Mouse (Mus musculus) subcutaneous adipose tissue, adult 2 months (tissue): ENCODE results near the gene Usp20. TPM values are rescaled to one million over a fixed set of nuclear protein-coding genes. Genes with fewer than 3 reads are reported as not detected.

Experiments used
- polyA plus RNA-seq: library from polyadenylated mRNA; depleted of rRNA; stranded (reverse); fragments of >200 nt; gene quantifications from 2 replicates; pipeline ENCODE4 v1.2.3, GENCODE M21; 2012; ENCODE audit warnings: low replicate concordance; rRNA removed

The Usp20 gene
- 14.3 and 18.9 TPM in 2 replicates for polyA plus RNA-seq

DNA sequence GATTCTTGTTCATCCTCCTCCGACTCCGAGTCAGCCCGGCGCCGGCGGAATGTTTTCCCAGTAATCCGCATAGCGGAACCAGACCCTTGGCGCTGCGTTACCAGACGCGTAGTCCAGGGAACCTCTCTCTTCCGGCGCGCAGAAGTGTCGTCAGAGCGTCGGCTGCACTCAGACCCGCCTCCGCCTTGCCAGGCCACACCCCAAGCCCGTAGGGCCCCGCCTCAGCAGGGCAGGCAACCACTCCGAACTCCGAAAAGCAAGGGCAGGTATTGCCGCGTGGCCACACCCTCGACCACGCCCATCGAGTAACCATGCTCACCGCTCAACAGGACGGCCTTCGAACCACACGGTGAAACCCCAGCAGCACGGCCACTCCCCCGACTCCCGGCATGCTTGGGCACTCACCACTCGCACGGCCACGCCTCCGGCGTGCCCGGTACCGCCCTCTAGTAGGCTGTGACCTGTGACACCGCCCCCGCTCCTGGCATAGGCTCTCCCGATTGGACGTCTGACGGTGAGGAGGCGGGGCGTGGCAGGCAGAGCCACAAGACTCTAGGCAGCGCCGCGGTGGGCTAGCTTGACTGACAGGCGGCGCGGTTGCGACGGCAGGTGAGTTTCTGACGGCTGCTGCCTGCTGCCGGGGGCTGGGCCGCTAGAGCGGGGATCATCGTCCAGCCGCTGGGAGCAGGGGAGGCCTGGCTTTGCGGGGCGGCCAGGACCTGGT, at the start of gene Usp20, which contains the start of gene BC005624:
TSS of gene Usp20 (plus strand) at position 490 of the 724 bp plus-strand sequence.
TSS of gene BC005624 (minus strand) at position 412 of the 724 bp plus-strand sequence.

DNA sequence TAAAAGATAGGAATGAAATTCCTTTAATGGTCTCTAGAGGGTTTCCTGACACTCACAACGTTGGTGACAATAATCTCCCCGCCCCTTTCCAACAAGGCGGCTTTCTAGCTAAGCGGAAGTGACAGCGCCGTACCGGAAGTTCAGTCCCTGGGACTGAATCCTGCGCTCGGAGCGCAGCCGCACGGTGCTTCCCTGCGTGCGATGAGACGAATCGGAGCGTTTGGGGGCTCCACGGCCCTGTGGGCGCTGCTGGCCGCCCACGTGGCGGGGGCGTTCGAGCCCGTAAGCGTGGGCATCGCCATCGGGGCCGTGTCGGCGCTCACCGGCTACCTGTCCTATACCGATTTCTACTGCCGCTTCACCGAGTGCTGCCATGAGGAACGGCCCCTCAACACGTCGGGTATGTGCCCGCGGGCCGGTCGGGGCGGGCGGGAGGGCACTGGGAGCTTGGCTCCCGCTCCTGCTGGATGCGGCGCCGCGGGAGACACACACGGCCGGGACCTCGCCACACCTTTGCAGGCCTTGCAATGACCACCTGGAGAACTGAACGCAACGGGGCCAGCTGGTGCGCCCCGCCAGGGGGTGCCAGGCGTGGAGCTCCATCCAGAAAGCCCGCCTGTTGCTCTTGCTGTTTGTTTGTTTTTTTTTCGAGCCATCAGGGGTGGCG, 29.1 kb upstream of the Usp20 start, which contains the start of gene Tor1b:
TSS of gene Tor1b (plus strand) at position 136 of the 667 bp plus-strand sequence.

DNA sequence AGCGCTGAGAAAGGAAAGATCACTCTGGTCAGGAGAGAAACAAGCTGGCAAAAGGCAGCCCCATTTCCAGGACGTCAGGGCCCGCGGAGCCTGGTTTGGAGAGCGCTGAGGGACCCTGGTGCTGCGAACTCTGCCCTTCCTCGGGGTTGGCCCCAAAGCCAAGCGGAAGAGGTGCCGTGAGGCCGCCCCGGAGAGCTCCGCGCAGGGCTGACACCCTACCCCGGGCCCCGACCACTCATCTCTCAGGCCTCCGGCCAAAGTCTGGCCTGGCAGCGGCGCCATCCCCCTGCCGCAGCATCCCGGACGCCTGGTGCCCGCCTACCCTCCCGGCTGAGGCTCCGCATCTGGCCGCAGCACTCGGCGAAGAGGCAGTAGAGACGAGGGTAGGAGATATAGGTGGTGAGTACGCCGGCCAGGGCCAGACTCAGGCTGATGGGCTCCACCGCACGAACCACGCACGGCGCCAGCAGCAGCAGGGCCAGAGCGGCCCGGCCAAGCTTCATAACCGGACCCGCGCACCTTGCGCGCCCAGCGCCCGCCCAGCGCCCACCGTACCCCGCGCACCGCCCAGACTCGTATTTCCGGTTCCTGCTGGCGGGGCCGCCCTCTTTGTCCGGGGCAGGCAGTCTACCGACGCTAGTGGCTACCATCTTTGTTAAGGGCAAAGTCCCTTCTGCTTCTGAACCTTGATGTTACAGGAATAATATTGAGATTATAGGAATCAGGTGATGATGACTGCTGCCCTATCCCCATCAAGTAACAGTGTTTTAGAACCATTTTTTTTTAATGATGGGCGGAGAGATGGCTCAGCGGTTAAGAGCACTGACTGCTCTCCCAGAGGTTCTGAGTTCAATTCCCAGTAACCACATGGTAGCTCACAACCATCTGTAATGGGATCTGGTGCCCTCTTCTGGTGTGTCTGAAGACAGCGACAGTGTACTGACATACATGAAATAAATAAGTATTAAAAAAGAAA, 14.4 kb upstream of the Usp20 start, which contains the start of gene Tor1a:
TSS of gene Tor1a (minus strand) at position 582 of the 976 bp plus-strand sequence.

Other genes starting within 250 kb of the Usp20 start
- 1.8 and 6.4 TPM in 2 replicates for gene 1700001O22Rik, start 178.6 kb upstream of the Usp20 start, polyA plus RNA-seq
- gene Ntmt1, start 174.5 kb upstream of the Usp20 start, polyA plus RNA-seq = 32.1 and 56.1 TPM in 2 replicates
- gene Asb6, start 151.9 kb upstream of the Usp20 start, polyA plus RNA-seq = 40.0 and 52.4 TPM in 2 replicates
- 16.2 and 47.7 TPM in 2 replicates for gene Prrx2, start 147.3 kb upstream of the Usp20 start, polyA plus RNA-seq
- 138 and 230 TPM in 2 replicates for gene Ptges, start 52.4 kb upstream of the Usp20 start, polyA plus RNA-seq
- gene Tor1b, start 29.3 kb upstream of the Usp20 start, polyA plus RNA-seq = 31.9 and 50.1 TPM in 2 replicates
- gene Tor1a, start 14.3 kb upstream of the Usp20 start, polyA plus RNA-seq = 45.7 and 50.5 TPM in 2 replicates
- 22.8 and 27.0 TPM in 2 replicates for gene BC005624, start 78 bp upstream of the Usp20 start, polyA plus RNA-seq
- gene Fnbp1, start 159.7 kb downstream of the Usp20 start, polyA plus RNA-seq = 34.5 and 84.7 TPM in 2 replicates
- 28.3 and 35.1 TPM in 2 replicates for gene Gpr107, start 170.0 kb downstream of the Usp20 start, polyA plus RNA-seq